Mouse (Mus musculus) hindbrain, embryonic 16.5 days (tissue): ENCODE results near the gene BC030499. TPM values are rescaled to one million over a fixed set of nuclear protein-coding genes. Genes with fewer than 3 reads are reported as not detected.

Source experiments
- ATAC-seq: fragments of 200-750 bp; cut with Nextera tagmentation; 2 replicates; pipeline ENCODE4 v1.8.0; 2017; ENCODE audit warnings: moderate TSS enrichment, moderate library complexity
- H3K27ac ChIP-seq: fragments of 300-500 bp; sonication (generic); 2 replicates; pipeline ENCODE4 v1.5.1; 2014; ENCODE audit warnings: low read depth, mild to moderate bottlenecking, control low read depth, low read length, moderate library complexity
- H3K27me3 ChIP-seq: fragments of 300-500 bp; sonication (generic); replicated peaks from 2 replicates; pipeline ENCODE4 v1.6.1; 2014; ENCODE audit warnings: low read length; ENCODE audit not compliant: control insufficient read depth, insufficient read depth
- H3K36me3 ChIP-seq: fragments of 300-500 bp; sonication (generic); 2 replicates; pipeline ENCODE4 v1.6.1; 2014; ENCODE audit warnings: mild to moderate bottlenecking, low read length, moderate library complexity, mixed read lengths; ENCODE audit not compliant: control insufficient read depth, insufficient read depth
- H3K4me1 ChIP-seq: fragments of 300-500 bp; sonication (generic); 2 replicates; pipeline ENCODE4 v1.6.1; 2014; ENCODE audit warnings: low read depth, low read length; ENCODE audit not compliant: control insufficient read depth, insufficient read depth
- H3K4me2 ChIP-seq: fragments of 300-500 bp; sonication (generic); 2 replicates; pipeline ENCODE4 v1.6.1; 2014; ENCODE audit warnings: mild to moderate bottlenecking, low read length, control low read depth, moderate library complexity
- H3K4me3 ChIP-seq: fragments of 300-500 bp; sonication (generic); 2 replicates; pipeline ENCODE4 v1.5.1; 2014; ENCODE audit warnings: mild to moderate bottlenecking, low read length, control low read depth, moderate library complexity
- H3K9ac ChIP-seq: fragments of 300-500 bp; sonication (generic); 2 replicates; pipeline ENCODE4 v1.6.1; 2014; ENCODE audit warnings: low read depth, mild to moderate bottlenecking, control low read depth, low read length, moderate library complexity
- H3K9me3 ChIP-seq: fragments of 300-500 bp; sonication (generic); 2 replicates; pipeline ENCODE4 v1.6.1; 2014; ENCODE audit warnings: mild to moderate bottlenecking, low read length, moderate library complexity; ENCODE audit not compliant: control insufficient read depth
- WGBS: fragments of 180-500 bp; shearing (Covaris S2); extraction: QIAGEN DNeasy Blood & Tissue Kit; methylation state at CpG from one replicate; pipeline ENCODE4 v1.1.7; 2014; 5-methylcytosine and 5-hydroxymethylcytosine counted together
- polyA plus RNA-seq: library from polyadenylated mRNA; unstranded; fragments of >200 nt; fragmentation: Nextera tagmentation; extraction: Ambion mirVana; gene quantifications from 2 replicates; pipeline ENCODE4 v1.2.1, GENCODE M21; 2015

Gene BC030499
- polyA plus RNA-seq, 1 experiment from 2014 or later: 0.40 TPM

GRCm38 (mm10) chr11:78322860-78323259 is 32.2 kb downstream of the BC030499 start, which contains the start of gene Aldoc:
Gene Aldoc, plus strand, starts transcription at chr11:78322968.
- Histone ChIP-seq H3K9ac (peak within 1 kb of the TSS; percentile 47), H3K27ac (peak within 1 kb of the TSS; percentile 76), H3K9me3 (no peaks in the 10 kb centered on the region), H3K4me1 (peaks cover 3% of the 10 kb centered on the region; the same call in 1 of the 2 replicates), H3K36me3 (no peaks in the 10 kb centered on the region; the same call in 1 of the 2 replicates), H3K27me3 (no peaks in the 10 kb centered on the region), H3K4me2 (peak within 1 kb of the TSS; percentile 42), H3K4me3 (peak within 1 kb of the TSS; percentile 39)
- 10% methylated on average over 15 of the region's 15 CpGs for WGBS
- ATAC-seq: peak; percentile 88

GRCm38 (mm10) chr11:78324000-78324785 is 33.6 kb downstream of the BC030499 start:
- Histone ChIP-seq H3K27me3 (no peaks in the 10 kb centered on the region), H3K27ac (peak overlapping the region; percentile 76), H3K4me3 (peak overlapping the region; percentile 39), H3K9ac (peak overlapping the region; percentile 17; the same call in 1 of the 2 replicates), H3K36me3 (no peaks in the 10 kb centered on the region; the same call in 1 of the 2 replicates), H3K9me3 (no peaks in the 10 kb centered on the region), H3K4me1 (peaks cover 8% of the 10 kb centered on the region), H3K4me2 (peak overlapping the region; percentile 42)
- peak; percentile 48; the same call in 1 of the 2 replicates for ATAC-seq
- 68% methylated on average over 15 of the region's 15 CpGs for WGBS

- 85% methylated on average over 12 of the region's 12 CpGs for WGBS
- H3K27ac ChIP-seq: peak overlapping the region; percentile 67
- H3K4me1 ChIP-seq: peaks cover 13% of the 10 kb centered on the region
- no peaks in the 10 kb centered on the region for H3K27me3 ChIP-seq
- no peak overlapping the region for H3K9ac ChIP-seq
- no peaks in the 10 kb centered on the region for H3K9me3 ChIP-seq
- peak overlapping the region; percentile 42 for H3K4me2 ChIP-seq
- H3K36me3 ChIP-seq: no peaks in the 10 kb centered on the region; the same call in 1 of the 2 replicates
- no peak for ATAC-seq
- peak overlapping the region; percentile 39 for H3K4me3 ChIP-seq
Measured at GRCm38 (mm10) chr11:78324965-78325364, 34.3 kb downstream of the BC030499 start.

GRCm38 (mm10) chr11:78327215-78327614 is 36.6 kb downstream of the BC030499 start:
- Histone ChIP-seq H3K9me3 (no peaks in the 10 kb centered on the region), H3K4me3 (no peak overlapping the region), H3K27ac (no peak overlapping the region), H3K36me3 (no peaks in the 10 kb centered on the region), H3K27me3 (no peaks in the 10 kb centered on the region), H3K9ac (no peak overlapping the region), H3K4me2 (no peak overlapping the region), H3K4me1 (peaks cover 13% of the 10 kb centered on the region)
- ATAC-seq: no peak
- WGBS: 90% methylated on average over 4 of the region's 4 CpGs

GRCm38 (mm10) chr11:78327634-78328511 is 37.2 kb downstream of the BC030499 start, which contains the start of gene Pigs:
Gene Pigs, plus strand, starts transcription at chr11:78328415.
- peak within 1 kb of the TSS; percentile 87 for H3K9ac ChIP-seq
- ATAC-seq: peak; percentile 95
- H3K36me3 ChIP-seq: peaks cover 2% of the 10 kb centered on the region; the same call in 1 of the 2 replicates
- peak within 1 kb of the TSS; percentile 83 for H3K4me2 ChIP-seq
- WGBS: 13% methylated on average over 37 of the region's 37 CpGs
- peak within 1 kb of the TSS; percentile 70 for H3K27ac ChIP-seq
- peaks cover 11% of the 10 kb centered on the region for H3K4me1 ChIP-seq
- H3K4me3 ChIP-seq: peak within 1 kb of the TSS; percentile 76
- H3K27me3 ChIP-seq: no peaks in the 10 kb centered on the region
- no peaks in the 10 kb centered on the region for H3K9me3 ChIP-seq

- H3K27ac ChIP-seq: peak overlapping the region; percentile 42
- peak overlapping the region; percentile 83 for H3K4me2 ChIP-seq
- WGBS: under 1% methylated on average over 40 of the region's 41 CpGs
Measured at GRCm38 (mm10) chr11:78328512-78329056, 37.9 kb downstream of the BC030499 start.

GRCm38 (mm10) chr11:78332676-78333075 is 42.0 kb downstream of the BC030499 start:
- no peaks in the 10 kb centered on the region for H3K27me3 ChIP-seq
- no peak for ATAC-seq
- no peak overlapping the region for H3K27ac ChIP-seq
- peaks cover 10% of the 10 kb centered on the region for H3K4me1 ChIP-seq
- H3K4me3 ChIP-seq: no peak overlapping the region
- H3K9ac ChIP-seq: no peak overlapping the region
- peaks cover 24% of the 10 kb centered on the region for H3K36me3 ChIP-seq
- no peaks in the 10 kb centered on the region for H3K9me3 ChIP-seq
- WGBS: 93% methylated on average over 12 of the region's 12 CpGs
- no peak overlapping the region for H3K4me2 ChIP-seq

More at GRCm38 (mm10) chr11:78328512-78329056, 37.9 kb downstream of the BC030499 start:
- Histone ChIP-seq H3K9ac (peak overlapping the region; percentile 87), H3K9me3 (no peaks in the 10 kb centered on the region), H3K36me3 (peaks cover 9% of the 10 kb centered on the region), H3K27me3 (no peaks in the 10 kb centered on the region), H3K4me1 (peaks cover 10% of the 10 kb centered on the region), H3K4me3 (peak overlapping the region; percentile 76)
- peak; percentile 63 for ATAC-seq

- Histone ChIP-seq H3K9ac (no peak overlapping the region), H3K4me3 (no peak overlapping the region), H3K36me3 (peaks cover 24% of the 10 kb centered on the region), H3K27me3 (no peaks in the 10 kb centered on the region), H3K9me3 (no peaks in the 10 kb centered on the region), H3K27ac (no peak overlapping the region), H3K4me2 (no peak overlapping the region), H3K4me1 (peaks cover 7% of the 10 kb centered on the region)
- WGBS: 96% methylated on average over 5 of the region's 5 CpGs
- no peak for ATAC-seq
Measured at GRCm38 (mm10) chr11:78333992-78334391, 43.4 kb downstream of the BC030499 start.
